Mouse (Mus musculus): ENCODE measurements around the gene Sult1b1.
"Not testable (repeated sequence)": the region's sequence is repeated elsewhere in the genome, so short reads cannot be mapped to it uniquely, and the experiment has no call there.

Gene Sult1b1

DNA sequence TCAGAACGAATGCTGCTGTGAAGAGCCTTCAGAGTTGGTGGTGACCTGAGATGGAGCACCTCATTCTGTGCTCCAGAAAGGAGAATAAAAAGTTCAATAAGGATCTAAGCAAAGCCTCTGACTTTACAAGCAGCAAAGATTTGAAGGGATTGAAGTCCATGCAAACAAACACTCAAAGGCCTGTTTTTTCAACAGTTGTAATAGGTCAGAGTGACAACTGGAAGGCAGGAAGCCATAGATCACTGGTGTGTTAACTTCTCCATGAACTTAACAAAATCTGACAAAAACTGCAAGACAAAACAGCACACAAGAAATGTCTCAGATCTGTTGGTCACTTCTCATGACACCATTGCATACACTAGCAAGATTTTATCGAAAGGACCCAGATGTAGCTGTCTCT lies at the start of gene Sult1b1:
TSS of gene Sult1b1 (minus strand) at position 85 of the 400 bp plus-strand sequence.
- DNase-seq = no peak

DNA sequence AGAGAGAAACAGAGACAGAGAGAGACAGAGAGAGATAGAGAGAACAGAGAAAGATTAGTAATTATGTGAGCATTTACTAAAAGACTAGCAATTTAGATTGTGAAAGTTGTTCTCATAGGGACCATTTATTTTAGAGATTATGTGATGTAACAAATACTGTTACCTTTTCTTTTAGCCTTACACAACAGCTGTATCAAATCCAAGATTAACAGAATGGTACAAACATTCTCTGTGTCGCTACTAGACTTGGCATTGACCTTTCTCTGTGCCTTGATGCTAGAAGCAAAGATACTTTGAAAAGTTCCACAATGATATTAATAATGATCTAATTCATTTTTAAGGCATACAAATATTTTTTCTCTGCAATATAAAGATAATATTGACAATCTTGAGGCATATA lies 42.4 kb upstream of the Sult1b1 start:
- no peak for DNase-seq

GRCm38 (mm10) chr5:87574174-87574573 lies 36.2 kb upstream of the Sult1b1 start:
- no peak for DNase-seq

DNA sequence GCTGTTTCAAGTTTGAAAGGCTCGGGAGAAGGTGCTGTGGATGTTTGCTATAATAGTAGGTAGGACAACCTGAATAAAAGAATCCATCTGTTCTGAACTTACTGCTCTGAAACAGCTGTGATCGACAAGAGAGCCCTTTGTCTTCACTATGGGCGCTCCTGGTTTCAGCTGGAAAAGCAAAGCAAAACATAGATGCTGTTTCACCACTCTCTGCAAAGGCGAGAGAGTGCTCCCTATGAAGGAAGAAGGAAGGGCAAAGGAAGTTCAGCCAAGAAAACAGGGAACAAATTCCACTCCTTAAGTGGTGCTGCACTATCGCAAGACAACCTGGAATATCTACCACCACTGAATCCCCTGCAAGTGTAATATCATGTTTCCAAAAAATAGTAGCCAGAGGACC lies 35.5 kb upstream of the Sult1b1 start:
- DNase-seq = peak; percentile 68

GRCm38 (mm10) chr5:87572781-87573180 lies 34.8 kb upstream of the Sult1b1 start:
- no peak for DNase-seq

DNA sequence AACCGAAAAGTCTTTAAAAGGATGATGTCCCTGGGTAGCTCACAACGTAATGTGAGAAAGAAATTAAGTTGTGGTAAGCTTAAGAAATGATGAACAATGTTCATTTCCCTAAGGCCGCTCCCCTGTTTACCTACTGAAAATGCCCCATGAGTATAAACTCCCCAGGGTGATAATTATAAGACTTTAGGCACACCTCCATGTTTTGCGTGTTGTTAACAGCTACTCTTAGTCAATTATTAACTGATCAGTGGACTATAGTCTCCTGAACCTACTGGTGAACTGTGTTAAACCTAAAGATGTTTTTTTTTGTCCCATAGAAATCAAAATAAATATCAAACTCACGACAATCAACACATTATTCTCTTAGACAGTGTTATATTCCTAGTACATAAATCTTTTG lies 30.9 kb upstream of the Sult1b1 start, which contains the start of gene Sult1d1:
TSS of gene Sult1d1 (minus strand) at position 183 of the 400 bp plus-strand sequence.
- DNase-seq = peak; percentile 85

- peak; percentile 69 for DNase-seq
These were observed 29.3 kb upstream of the Sult1b1 start for GRCm38 (mm10) chr5:87567306-87567705.

DNA sequence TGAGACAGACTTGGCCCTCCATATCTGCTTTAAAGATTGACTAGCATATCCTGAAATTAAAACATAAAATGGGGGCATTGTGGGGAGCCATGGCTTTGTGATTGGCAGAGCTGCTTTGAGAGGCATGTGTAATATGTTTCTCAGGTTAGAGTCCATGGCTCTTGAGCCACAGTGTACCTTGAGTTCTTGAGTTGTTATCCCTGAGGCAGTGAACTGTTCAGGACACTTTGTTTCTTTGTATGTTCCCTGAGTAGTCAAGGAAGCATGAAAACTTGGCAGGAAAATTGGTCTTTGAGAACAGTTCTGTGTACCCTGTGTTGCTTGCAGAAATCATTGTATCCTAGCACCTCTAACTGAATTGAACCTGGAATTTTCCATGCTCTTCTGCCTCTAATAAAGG lies 25.0 kb upstream of the Sult1b1 start:
- peak; percentile 97 for DNase-seq

- DNase-seq = no peak
These were observed 24.5 kb upstream of the Sult1b1 start for GRCm38 (mm10) chr5:87562526-87562925.

DNA sequence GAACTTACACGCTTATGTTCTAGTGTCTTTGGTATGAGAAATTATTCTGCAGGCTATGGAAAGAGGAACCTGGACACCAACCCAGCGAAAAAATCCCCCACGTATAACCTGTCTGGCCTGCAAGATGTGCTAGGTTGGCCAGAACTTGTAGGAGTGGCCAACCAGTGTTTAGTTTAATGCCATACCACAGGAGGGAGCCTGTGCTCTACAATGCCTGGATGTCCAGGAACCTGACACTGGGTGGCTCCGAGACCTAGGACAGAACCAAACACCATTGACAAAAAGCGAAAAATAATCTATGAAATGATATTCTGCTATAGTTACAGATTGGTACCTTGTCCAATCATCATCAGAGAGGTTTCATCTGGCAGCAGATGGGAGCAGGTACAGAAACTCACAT lies 22.1 kb upstream of the Sult1b1 start:
- peak; percentile 65 for DNase-seq

DNA sequence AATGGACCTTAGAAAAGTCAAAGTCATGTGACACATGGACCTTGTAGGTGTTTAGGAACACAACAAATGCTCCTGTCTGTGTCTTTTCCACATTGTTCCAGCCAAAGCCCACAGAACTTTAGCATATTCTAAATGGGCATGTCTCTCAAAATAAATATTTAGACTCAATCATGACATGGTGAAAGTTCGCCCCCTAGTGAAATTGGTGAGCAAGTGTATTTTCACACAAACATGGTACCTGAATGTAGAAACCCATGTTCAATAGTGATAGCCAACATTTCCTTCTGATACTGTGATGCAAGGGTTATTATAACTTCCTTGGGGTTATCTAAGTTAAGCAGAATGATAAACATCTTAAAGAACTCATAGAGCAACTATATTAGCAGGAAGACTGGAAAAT lies 12.9 kb upstream of the Sult1b1 start:
- no peak for DNase-seq

DNA sequence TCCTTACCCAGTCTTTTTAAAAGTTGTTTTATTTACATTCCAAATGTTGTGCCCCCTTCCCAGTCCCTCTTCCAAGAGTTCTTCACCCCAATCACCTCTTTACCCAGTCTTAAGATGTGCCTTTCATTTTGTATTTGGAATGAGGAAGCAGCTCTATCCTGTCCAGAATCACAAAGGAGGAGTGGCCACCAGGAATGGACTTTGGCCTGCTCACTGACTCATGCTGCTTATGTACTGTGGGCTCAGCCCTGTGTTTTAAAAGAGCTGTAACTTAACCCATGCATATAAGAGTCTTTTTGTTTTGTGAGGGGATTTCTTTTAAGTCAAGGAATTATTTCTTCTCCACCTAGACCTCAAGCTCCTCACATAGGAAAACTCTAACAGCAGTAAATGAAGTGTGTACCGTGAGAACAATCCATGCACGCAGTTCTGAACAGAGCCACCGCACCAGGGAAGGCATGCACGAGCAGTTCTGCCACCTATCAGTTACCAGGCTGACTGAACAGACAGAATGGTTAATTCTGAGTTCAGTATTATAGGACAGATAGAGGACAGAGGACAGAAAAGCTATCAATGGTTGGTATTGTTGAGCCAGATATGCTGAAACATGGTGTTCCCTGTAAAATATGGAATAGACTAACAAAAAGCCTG lies 1.9 kb downstream of the Sult1b1 start:
- peak; percentile 91 for DNase-seq

- peak; percentile 83 for DNase-seq
These were observed 5.7 kb downstream of the Sult1b1 start for GRCm38 (mm10) chr5:87532288-87532687.

- peak; percentile 65 for DNase-seq
These were observed 14.4 kb downstream of the Sult1b1 start for GRCm38 (mm10) chr5:87523561-87523960.

DNA sequence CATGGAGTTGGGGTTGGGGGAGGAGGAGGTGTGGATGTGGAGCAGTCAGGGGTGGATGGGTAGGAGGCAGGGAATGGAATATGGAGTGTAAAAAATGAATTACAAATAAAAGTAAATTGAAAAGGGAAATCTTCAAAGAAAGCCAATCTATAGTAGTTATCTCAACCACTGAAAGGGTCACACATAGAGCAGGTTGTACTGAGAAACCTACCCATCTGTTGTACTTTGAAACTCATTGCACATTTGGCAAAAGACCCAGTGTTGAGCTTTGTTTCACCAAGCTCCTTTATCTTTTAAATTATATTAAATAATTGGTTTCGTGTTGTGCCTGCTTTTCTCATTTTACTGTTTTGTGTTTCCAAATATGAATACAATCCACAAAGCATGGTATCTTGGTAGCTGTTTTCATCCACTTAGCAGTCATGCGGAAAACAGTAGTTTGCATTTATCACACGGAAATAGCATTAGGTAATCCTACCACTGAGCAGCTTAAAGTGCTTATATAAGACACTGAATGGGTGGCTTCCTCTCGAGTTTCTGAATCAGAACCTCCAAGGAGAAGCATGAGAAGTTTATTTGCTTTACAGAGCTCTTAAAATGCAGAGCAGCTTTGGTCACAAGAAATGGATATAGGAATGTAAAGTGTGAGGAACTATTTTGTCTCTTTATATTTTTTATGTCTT lies 32.1 kb downstream of the Sult1b1 start:
- DNase-seq = peak; percentile 11

- no peak for DNase-seq
These were observed 35.3 kb downstream of the Sult1b1 start for GRCm38 (mm10) chr5:87502687-87503086.

DNA sequence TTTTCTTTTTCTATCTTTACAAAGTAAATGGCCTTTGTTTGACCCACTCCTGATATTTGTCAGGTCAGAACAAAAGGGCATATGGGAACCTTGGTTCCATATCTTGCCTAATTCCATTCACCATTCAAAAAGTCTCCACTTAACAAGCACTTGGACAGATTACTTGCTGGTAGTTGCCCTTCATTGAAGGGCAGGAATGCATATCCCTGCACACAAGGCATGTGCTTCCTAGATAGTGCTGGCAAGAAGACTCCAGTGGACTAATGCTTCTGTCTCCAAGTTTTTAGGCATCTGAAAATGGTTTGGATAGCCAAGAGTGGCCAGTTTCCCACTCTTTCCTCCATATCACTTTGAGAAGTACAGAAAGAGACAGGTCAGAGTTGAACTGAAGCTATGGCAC lies 38.7 kb downstream of the Sult1b1 start:
- DNase-seq = peak; percentile 14

GRCm38 (mm10) chr5:87498936-87499335 lies 39.1 kb downstream of the Sult1b1 start:
- DNase-seq = peak; percentile 40

- no peak for DNase-seq
These were observed 47.2 kb downstream of the Sult1b1 start, which contains the start of gene Ugt2a1 for GRCm38 (mm10) chr5:87490771-87491170. Ugt2a1 (minus strand) TSS chr5:87490871.

DNA sequence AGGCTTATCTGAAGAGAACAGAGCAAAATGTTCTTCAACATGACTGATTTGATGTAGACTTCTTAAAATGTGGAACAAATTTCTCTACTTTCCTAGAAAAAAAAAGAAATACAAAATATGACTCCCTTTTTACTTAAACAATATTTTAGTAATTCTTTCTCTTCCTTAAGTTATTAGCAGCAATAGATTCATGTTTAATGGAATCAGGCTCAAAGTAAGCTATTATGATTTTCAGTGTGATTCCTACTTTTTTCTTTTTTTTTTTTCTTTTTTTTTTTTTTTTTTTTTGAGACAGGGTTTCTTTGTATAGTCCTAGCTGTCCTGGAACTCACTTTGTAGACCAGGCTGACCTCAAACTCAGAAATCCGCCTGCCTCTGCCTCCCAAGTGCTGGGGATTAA lies 51.3 kb downstream of the Sult1b1 start, which contains the start of gene Gm43638:
TSS of gene Gm43638 (minus strand) at position 101 of the 400 bp plus-strand sequence.
- DNase-seq = not testable (repeated sequence)

DNA sequence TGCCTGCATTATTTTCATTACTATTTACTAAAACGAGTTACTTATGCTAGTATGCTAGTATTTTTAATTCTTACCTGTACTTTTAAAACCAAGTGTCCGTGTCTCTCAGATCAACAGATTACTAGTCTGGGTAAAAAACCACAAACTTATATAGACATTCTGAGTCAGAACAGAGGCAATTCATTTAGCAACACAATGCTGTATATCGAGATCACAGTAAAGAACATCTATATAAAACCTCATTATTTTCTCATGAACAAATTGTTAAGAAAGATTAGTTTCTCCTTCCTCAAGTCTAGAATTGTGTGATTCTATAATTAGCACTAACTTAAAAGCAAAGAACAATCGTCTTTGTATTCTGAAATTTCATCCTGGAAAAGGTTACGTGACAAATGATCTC lies 55.8 kb downstream of the Sult1b1 start, which contains the start of gene Ugt2a2:
TSS of gene Ugt2a2 (minus strand) at position 101 of the 400 bp plus-strand sequence.
- no peak for DNase-seq

Data from kidney, adult 9 months (tissue).